Mouse (Mus musculus) limb, embryonic 14.5 days (tissue): ENCODE measurements around the gene Spata25. TPM values are rescaled to one million over a fixed set of nuclear protein-coding genes. Genes with fewer than 3 reads are reported as not detected.
"Not testable (repeated sequence)": the region's sequence is repeated elsewhere in the genome, so short reads cannot be mapped to it uniquely, and the experiment has no call there.

Experiments used
- ATAC-seq: fragments of 200-750 bp; cut with Nextera tagmentation; 2 replicates; pipeline ENCODE4 v1.8.0; 2017; ENCODE audit warnings: low read depth, moderate number of reproducible peaks, moderate TSS enrichment; ENCODE audit not compliant: low FRiP score
- DNase-seq: peaks from one replicate; pipeline ENCODE4 v3.0.0-alpha.2; 2015; ENCODE audit warnings: low spot score
- H3K27ac ChIP-seq: fragments of 300-500 bp; sonication (generic); replicated peaks from 2 replicates; pipeline ENCODE4 v1.5.1; 2014; ENCODE audit warnings: low read depth, mild to moderate bottlenecking, low read length, moderate library complexity, mixed read lengths
- H3K27me3 ChIP-seq: fragments of 300-500 bp; sonication (generic); 2 replicates; pipeline ENCODE4 v1.6.1; 2014; ENCODE audit warnings: low read length, mixed read lengths; ENCODE audit not compliant: control insufficient read depth, insufficient read depth
- H3K36me3 ChIP-seq: fragments of 300-500 bp; sonication (generic); 2 replicates; pipeline ENCODE4 v1.6.1; 2014; ENCODE audit warnings: mild to moderate bottlenecking, low read length, moderate library complexity, mixed read lengths; ENCODE audit not compliant: control insufficient read depth, insufficient read depth
- H3K4me1 ChIP-seq: fragments of 300-500 bp; sonication (generic); 2 replicates; pipeline ENCODE4 v1.6.1; 2014; ENCODE audit warnings: antibody characterized with exemption, low read length, mixed read lengths; ENCODE audit not compliant: control insufficient read depth, insufficient read depth
- H3K4me2 ChIP-seq: fragments of 300-500 bp; sonication (generic); replicated peaks from 2 replicates; pipeline ENCODE4 v1.6.1; 2014; ENCODE audit warnings: low read depth, mild to moderate bottlenecking, low read length, moderate library complexity; ENCODE audit not compliant: severe bottlenecking
- H3K4me3 ChIP-seq: fragments of 300-500 bp; sonication (generic); replicated peaks from 2 replicates; pipeline ENCODE4 v1.5.1; 2014; ENCODE audit warnings: low read length
- H3K9ac ChIP-seq: fragments of 300-500 bp; sonication (generic); 2 replicates; pipeline ENCODE4 v1.6.1; 2014; ENCODE audit warnings: mild to moderate bottlenecking, low read depth, low read length, moderate library complexity; ENCODE audit not compliant: severe bottlenecking
- H3K9me3 ChIP-seq: fragments of 300-500 bp; sonication (generic); 2 replicates; pipeline ENCODE4 v1.6.1; 2016; ENCODE audit warnings: low read length; ENCODE audit not compliant: control insufficient read depth
- POLR2A ChIP-seq: fragments of 200-500 bp; IDR thresholded peaks from 2 replicates; pipeline ENCODE4 v1.8.0; 2012; ENCODE audit warnings: inconsistent platforms, mild to moderate bottlenecking, moderate library complexity, borderline replicate concordance; ENCODE audit not compliant: insufficient read depth, insufficient read length; ENCODE audit errors: extremely low read depth
- WGBS: fragments of 180-500 bp; shearing (Covaris S2); extraction: QIAGEN DNeasy Blood & Tissue Kit; methylation state at CpG from one replicate; pipeline ENCODE4 v1.1.7; 2014; 5-methylcytosine and 5-hydroxymethylcytosine counted together
- polyA plus RNA-seq, 2 experiments: library from polyadenylated mRNA; depleted of rRNA in 1 of 2; stranded (reverse) in 1 of 2; unstranded in 1 of 2; fragments of >200 nt; fragmentation: Nextera tagmentation in 1 of 2; extraction: Ambion mirVana in 1 of 2; gene quantifications; 2 replicates each; pipeline versions ENCODE4 v1.2.1 to v1.2.3; 2012 to 2014

Spata25 gene
- polyA plus RNA-seq, 2 experiments = 0.09 TPM; not detected in 1

- H3K27me3 ChIP-seq = no peaks in the 10 kb centered on the region
- peaks cover 30% of the 10 kb centered on the region for H3K36me3 ChIP-seq
- ATAC-seq (no peak), DNase-seq (no peak)
- 41% methylated on average over 1 of the region's 1 CpGs for WGBS
- H3K9me3 ChIP-seq = no peaks in the 10 kb centered on the region
- no peak for TF ChIP-seq POLR2A
- H3K27ac ChIP-seq = no peak overlapping the region
- H3K4me1 ChIP-seq = peaks cover 9% of the 10 kb centered on the region
- peak overlapping the region; percentile 69 for H3K9ac ChIP-seq
- peak overlapping the region; percentile 73 for H3K4me3 ChIP-seq
- peak overlapping the region; percentile 63 for H3K4me2 ChIP-seq
Observed at GRCm38 (mm10) chr2:164803921-164804313, 24.4 kb downstream of the Spata25 start.

DNA sequence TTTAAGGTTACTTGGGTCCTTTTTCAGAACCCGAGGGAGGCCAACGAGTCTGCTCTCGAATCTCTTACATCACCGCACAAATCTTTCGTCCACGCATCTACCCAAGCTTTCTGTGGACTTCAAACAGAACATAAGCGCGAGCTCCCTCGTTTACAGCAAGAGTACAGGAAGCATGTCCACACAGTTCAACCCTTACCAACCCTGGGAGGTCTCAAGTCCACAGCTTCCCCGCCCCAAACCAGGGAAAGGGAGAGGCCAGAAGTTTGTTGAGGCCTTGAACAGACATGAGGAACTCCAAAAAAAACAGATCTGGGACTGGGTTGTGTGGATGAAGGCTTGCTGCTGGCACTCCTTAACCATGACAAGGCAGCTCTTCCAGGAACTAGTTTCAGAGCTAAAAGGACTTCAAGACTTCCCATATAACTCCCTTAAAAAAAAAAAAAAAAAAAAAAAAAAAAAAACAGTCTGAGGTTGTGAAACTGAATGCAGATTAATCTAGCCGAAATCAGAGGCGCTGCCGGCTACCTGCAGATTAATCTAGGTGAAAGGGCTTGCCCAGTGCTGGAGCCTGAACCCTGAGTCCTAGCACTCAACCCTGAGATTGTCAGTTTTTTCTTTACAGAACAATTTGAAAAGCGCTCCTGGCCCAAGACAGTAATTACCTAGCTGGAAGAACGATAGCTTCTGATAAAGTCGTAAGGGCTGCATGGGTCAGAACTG lies 25.0 kb downstream of the Spata25 start:
- H3K4me2 ChIP-seq = peak overlapping the region; percentile 63
- peak overlapping the region; percentile 73 for H3K4me3 ChIP-seq
- H3K9me3 ChIP-seq = no peaks in the 10 kb centered on the region
- 92% methylated on average over 16 of the region's 16 CpGs for WGBS
- peaks cover 26% of the 10 kb centered on the region for H3K36me3 ChIP-seq
- peaks cover 9% of the 10 kb centered on the region for H3K4me1 ChIP-seq
- no peak overlapping the region for H3K27ac ChIP-seq
- no peaks in the 10 kb centered on the region for H3K27me3 ChIP-seq
- DNase-seq (no peak), ATAC-seq (no peak)
- peak overlapping the region; percentile 69 for H3K9ac ChIP-seq
- no peak for TF ChIP-seq POLR2A

DNA sequence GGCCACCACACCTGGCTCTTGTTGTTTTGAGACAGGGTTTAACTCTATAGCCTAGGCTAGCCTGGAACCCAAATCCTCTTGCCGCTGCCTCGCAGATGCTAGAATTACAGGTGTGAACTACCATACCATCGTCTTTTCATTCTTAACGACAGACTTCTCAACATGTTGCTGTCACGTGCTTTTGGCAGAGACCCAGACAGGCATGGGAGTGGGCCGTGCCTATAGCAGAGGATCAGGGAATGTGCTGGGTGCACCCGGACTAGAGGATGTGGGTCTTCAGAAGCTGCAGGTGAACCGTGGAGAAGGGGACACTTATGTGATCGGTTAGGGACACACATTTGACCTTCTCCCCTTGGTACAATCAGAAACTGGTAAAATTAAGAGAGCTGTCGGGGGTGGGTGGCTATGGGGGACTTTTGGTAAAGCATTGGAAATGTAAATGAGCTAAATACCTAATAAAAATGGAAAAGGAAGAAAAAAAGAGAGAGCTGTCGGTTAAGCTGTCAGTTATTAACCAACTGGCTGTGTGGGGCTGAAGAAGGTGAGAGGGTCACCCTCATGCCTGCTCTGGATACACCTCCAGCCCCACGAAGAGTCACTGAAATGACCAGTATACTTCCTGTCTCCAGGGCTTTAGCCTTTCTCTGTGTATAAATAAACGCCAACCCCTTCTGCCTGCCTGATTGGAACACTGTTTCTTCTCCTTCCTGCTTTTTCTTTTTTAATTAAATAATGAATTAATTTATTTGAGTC lies 27.9 kb downstream of the Spata25 start:
- DNase-seq = no peak
- TF ChIP-seq POLR2A = no peak
- ATAC-seq = no peak
- H3K27me3 ChIP-seq = no peaks in the 10 kb centered on the region
- H3K4me1 ChIP-seq = peaks cover 7% of the 10 kb centered on the region
- H3K9me3 ChIP-seq = no peaks in the 10 kb centered on the region
- H3K4me2 ChIP-seq = no peak overlapping the region
- WGBS = 90% methylated on average over 13 of the region's 13 CpGs
- H3K9ac ChIP-seq = no peak overlapping the region
- peaks cover 52% of the 10 kb centered on the region for H3K36me3 ChIP-seq
- H3K27ac ChIP-seq = no peak overlapping the region
- no peak overlapping the region for H3K4me3 ChIP-seq

GRCm38 (mm10) chr2:164798554-164798953 lies 29.8 kb downstream of the Spata25 start:
- H3K9me3 ChIP-seq, ATAC-seq, H3K4me1 ChIP-seq, H3K4me3 ChIP-seq, H3K27me3 ChIP-seq, H3K27ac ChIP-seq, H3K9ac ChIP-seq, H3K4me2 ChIP-seq, DNase-seq: not testable (repeated sequence)
- 81% methylated on average over 6 of the region's 6 CpGs for WGBS
- H3K36me3 ChIP-seq = peaks cover 69% of the 10 kb centered on the region

DNA sequence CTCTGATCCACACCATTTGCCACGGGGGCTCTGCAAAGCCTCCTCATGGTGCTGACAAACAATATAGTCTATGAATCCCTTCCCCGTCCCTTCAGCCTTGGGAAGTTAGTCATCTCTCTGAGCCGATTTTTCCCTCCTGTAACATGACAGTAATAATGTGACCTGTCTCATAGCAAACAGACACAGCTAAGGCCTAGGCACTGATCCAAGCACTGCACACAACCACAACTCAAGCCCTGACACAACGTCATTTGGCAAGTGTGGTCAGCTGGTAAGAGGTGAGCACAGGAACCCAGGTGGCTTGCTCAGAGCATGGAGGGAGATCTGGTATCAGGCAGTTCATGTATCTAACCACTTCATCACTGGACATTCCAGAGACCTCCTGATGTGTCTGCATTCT lies 32.5 kb downstream of the Spata25 start:
- H3K4me1 ChIP-seq = no peaks in the 10 kb centered on the region
- H3K27ac ChIP-seq = no peak overlapping the region
- H3K27me3 ChIP-seq = no peaks in the 10 kb centered on the region
- DNase-seq (no peak), ATAC-seq (no peak)
- H3K9me3 ChIP-seq = no peaks in the 10 kb centered on the region
- TF ChIP-seq POLR2A = no peak
- no peak overlapping the region for H3K4me3 ChIP-seq
- 83% methylated on average over 4 of the region's 4 CpGs for WGBS
- peaks cover 82% of the 10 kb centered on the region for H3K36me3 ChIP-seq
- H3K4me2 ChIP-seq = no peak overlapping the region
- H3K9ac ChIP-seq = no peak overlapping the region
